Mouse (Mus musculus) embryonic stem cell, embryonic (primary cell): ENCODE data around the gene Timm23.

ENCODE experiments used
- CTCF ChIA-PET, 4 experiments: fragments of 300-600 bp in 2 of 4; fragments of 350-600 bp in 2 of 4; sonication (Branson Sonifier 250); formaldehyde crosslinking; loops; one replicate each; lab custom pipeline; 2022; ENCODE audit warnings: inconsistent platforms in 2 of 4; lab: Charles Lee
- POLR2A ChIA-PET, 4 experiments: fragments of 300-600 bp in 2 of 4; fragments of 350-600 bp in 2 of 4; sonication (Branson Sonifier 250); formaldehyde crosslinking; loops; one replicate each; lab custom pipeline; 2022; ENCODE audit warnings: antibody characterized with exemption in 4 of 4, inconsistent platforms in 1 of 4; lab: Charles Lee

The Timm23 gene

GRCm38 (mm10) chr14:32201791-32202451 lies at the start of gene Timm23, which contains the start of gene Parg:
TSS of gene Timm23 (minus strand) at chr14:32201898.
TSS of gene Parg (plus strand) at chr14:32201949.
- ChIA-PET POLR2A (interaction anchor here in 3 of 4 experiments (0.6 to 10.2 kb wide), 24 partner anchors 9 to 793 kb away, joined by 3 to 84 read pairs (median 6); partner anchors contain the start of genes Ncoa4 (in 2 of the 3), Dph3 (in 1 of the 3), Msmb (in 1 of the 3) and Oxnad1 (in 1 of the 3)), CTCF (interaction anchor here in 1 of 4 experiments (1.8 kb wide), 1 partner anchor 9 kb away, joined by 4 read pairs; no protein-coding TSS in a partner anchor)

DNA sequence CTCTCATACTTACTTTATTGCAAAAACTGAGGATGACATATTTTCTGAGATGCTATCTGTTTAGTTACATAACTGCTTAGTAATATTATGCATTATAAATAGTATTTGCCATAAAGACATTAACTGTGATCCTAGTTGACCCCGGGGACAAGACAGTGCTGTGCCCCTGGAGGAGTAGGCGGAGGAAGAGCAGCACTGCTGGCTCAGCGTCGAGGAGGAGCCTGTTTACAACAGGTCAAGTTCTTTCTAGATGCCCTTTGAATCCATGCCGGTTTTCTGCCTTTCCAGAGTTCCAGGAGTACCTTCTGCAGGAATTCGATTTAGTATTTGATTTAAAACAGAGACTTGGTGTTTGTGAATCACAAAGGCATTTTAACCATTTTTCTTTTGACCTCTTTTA lies 47.9 kb upstream of the Timm23 start:
- ChIA-PET POLR2A (interaction anchor here in 1 of 4 experiments (1.1 kb wide), 1 partner anchor 48 kb away, joined by 4 read pairs; no protein-coding TSS in a partner anchor), CTCF (no interaction called here)

GRCm38 (mm10) chr14:32246019-32246418 lies 44.3 kb upstream of the Timm23 start:
- ChIA-PET POLR2A (interaction anchor here in 1 of 4 experiments (0.6 kb wide), 1 partner anchor 80 kb away, joined by 3 read pairs; no protein-coding TSS in a partner anchor), CTCF (interaction anchor here in 1 of 4 experiments (0.6 kb wide), 1 partner anchor 586 kb away, joined by 3 read pairs; no protein-coding TSS in a partner anchor)

GRCm38 (mm10) chr14:32242401-32242800 lies 40.7 kb upstream of the Timm23 start:
- ChIA-PET CTCF (no interaction called here), POLR2A (interaction anchor here in 2 of 4 experiments (1.0 to 1.3 kb wide), 2 partner anchors 14 kb away, joined by 3 read pairs; no protein-coding TSS in a partner anchor)

DNA sequence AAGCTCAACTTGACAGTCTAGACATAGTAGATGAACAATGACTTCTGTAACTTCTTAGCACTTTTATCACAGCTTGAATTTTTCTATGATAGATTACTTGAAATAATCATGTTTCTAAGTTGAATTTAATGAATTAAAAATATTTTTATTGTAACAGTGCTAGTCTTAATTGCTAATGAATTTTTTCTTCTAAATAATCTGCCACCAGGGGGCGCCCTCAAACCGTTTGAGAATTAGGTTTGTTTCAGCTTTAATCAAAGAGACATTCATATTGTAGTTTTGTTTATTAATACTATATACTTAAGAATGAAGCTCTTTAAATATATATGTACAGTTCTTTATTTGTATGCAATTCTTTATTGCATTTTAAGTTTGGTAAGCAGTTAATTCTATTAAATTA lies 27.3 kb upstream of the Timm23 start:
- POLR2A ChIA-PET: interaction anchor here in 2 of 4 experiments (0.9 to 1.5 kb wide), 7 partner anchors 13 to 249 kb away, joined by 3 to 6 read pairs (median 3); no protein-coding TSS in a partner anchor
- CTCF ChIA-PET: interaction anchor here in 3 of 4 experiments (0.6 to 2.8 kb wide), 22 partner anchors 8 to 333 kb away, joined by 3 to 10 read pairs (median 4); partner anchors contain the start of gene Slc18a3 (in 1 of the 3)

DNA sequence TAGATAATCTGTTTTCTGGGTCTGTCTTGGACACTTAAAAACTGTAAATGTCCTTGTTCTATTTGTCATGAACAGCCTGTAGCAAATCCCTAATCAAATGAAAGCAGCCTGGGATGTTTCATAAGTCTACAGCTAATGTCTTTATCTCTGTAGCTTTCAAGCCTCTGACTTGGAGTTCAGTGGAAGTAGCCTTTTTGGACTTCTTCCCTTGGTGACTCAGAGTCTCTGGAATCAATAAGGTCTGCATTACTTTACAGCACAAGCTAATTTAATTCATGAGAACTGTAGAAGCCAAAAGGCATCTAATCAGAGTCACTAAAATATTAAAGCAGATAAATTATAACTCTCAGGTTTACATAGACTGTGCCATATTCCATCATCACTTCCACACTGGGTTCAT lies 24.9 kb upstream of the Timm23 start:
- POLR2A ChIA-PET: interaction anchor here in 1 of 4 experiments (1.1 to 1.5 kb wide), 2 partner anchors 11 to 33 kb away, joined by 4 read pairs; no protein-coding TSS in a partner anchor

GRCm38 (mm10) chr14:32201354-32201753 lies 344 bp downstream of the Timm23 start:
- CTCF ChIA-PET: interaction anchor here in 2 of 4 experiments (1.0 to 1.8 kb wide), 2 partner anchors 8 to 27 kb away, joined by 3 to 4 read pairs; no protein-coding TSS in a partner anchor
- POLR2A ChIA-PET: interaction anchor here in 3 of 4 experiments (0.6 to 10.2 kb wide), 24 partner anchors 9 to 793 kb away, joined by 3 to 84 read pairs (median 6); partner anchors contain the start of genes Ncoa4 (in 2 of the 3), Dph3 (in 1 of the 3), Msmb (in 1 of the 3) and Oxnad1 (in 1 of the 3)

More for the DNA sequence above, 24.9 kb upstream of the Timm23 start:
- CTCF ChIA-PET: interaction anchor here in 2 of 4 experiments (0.7 kb wide), 2 partner anchors 215 to 1143 kb away, joined by 3 to 5 read pairs; no protein-coding TSS in a partner anchor

- ChIA-PET CTCF (interaction anchor here (0.6 to 2.5 kb wide), 10 partner anchors 9 to 690 kb away, joined by 3 to 7 read pairs (median 5); partner anchors contain the start of genes Parg (in 1 of the 4) and Timm23 (in 1 of the 4)), POLR2A (interaction anchor here (0.6 to 5.4 kb wide), 27 partner anchors 7 to 1112 kb away, joined by 3 to 37 read pairs (median 4); partner anchors contain the start of genes Oxnad1 (in 2 of the 4), Dph3 (in 1 of the 4), Parg (in 1 of the 4) and Timm23 (in 1 of the 4))
Observed at GRCm38 (mm10) chr14:32193557-32193956, 8.1 kb downstream of the Timm23 start.

GRCm38 (mm10) chr14:32192437-32192836 lies 9.3 kb downstream of the Timm23 start:
- POLR2A ChIA-PET: interaction anchor here (0.6 to 5.4 kb wide), 21 partner anchors 8 to 125 kb away, joined by 3 to 37 read pairs (median 6); partner anchors contain the start of genes Ncoa4 (in 2 of the 4), Oxnad1 (in 2 of the 4), Parg (in 2 of the 4) and Timm23 (in 2 of the 4)
- CTCF ChIA-PET: interaction anchor here (0.5 to 2.5 kb wide), 16 partner anchors 11 to 258 kb away, joined by 3 to 7 read pairs (median 4); partner anchors contain the start of genes Dph3 (in 1 of the 4) and Oxnad1 (in 1 of the 4)

DNA sequence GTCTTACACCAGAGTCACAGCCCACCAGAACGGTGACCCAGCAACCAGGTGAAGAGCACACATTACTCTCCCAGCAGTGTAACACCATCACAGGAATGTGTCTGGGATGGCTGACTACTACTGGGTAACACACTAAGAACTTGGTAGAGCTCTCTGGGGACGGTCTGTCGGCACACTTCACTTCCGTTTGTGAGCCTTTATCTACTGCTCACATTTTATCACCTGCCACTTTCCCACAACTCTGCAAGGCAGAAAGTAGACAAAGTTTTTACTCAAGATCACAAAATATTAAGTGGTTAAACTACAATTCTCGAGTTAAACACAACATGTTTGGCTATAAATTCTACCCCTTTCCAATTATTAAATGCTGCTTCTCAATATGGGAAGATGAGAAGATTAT lies 9.8 kb downstream of the Timm23 start:
- ChIA-PET CTCF (interaction anchor here in 3 of 4 experiments (0.5 to 2.5 kb wide), 9 partner anchors 10 to 258 kb away, joined by 3 to 7 read pairs (median 4); no protein-coding TSS in a partner anchor), POLR2A (interaction anchor here (0.6 to 5.4 kb wide), 17 partner anchors 9 to 107 kb away, joined by 3 to 37 read pairs (median 6); partner anchors contain the start of genes Ncoa4 (in 2 of the 4), Parg (in 2 of the 4), Timm23 (in 2 of the 4) and Oxnad1 (in 1 of the 4))

- ChIA-PET CTCF (no interaction called here), POLR2A (interaction anchor here in 2 of 4 experiments (0.9 to 5.4 kb wide), 12 partner anchors 9 to 57 kb away, joined by 3 to 37 read pairs (median 4); partner anchors contain the start of genes Ncoa4 (in 1 of the 2), Parg (in 1 of the 2) and Timm23 (in 1 of the 2))
Observed at GRCm38 (mm10) chr14:32190627-32191391, 10.9 kb downstream of the Timm23 start.

DNA sequence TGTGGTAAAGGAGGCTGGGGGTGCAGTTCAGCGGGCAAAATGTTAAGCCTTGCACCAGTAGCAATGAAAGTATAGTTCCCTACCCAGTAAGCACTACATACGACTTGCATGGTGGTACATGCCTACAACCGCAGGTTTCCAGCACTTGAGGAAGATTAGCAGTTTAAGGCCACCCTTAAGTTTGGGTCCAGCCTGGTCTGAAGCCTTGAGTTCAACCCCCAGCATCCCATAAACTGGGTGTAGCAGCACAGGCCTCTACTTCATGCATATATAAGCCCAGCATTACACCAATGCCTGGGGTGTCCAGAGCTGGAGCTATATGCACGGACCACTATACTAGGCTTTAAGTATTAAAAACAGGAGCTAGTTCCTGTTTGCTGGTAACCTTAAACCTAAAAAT lies 17.9 kb downstream of the Timm23 start:
- POLR2A ChIA-PET: interaction anchor here in 2 of 4 experiments (0.7 to 9.7 kb wide), 15 partner anchors 9 to 98 kb away, joined by 3 to 84 read pairs (median 5); partner anchors contain the start of genes Ncoa4 (in 2 of the 2), Dph3 (in 1 of the 2), Oxnad1 (in 1 of the 2) and Parg (in 1 of the 2)
- CTCF ChIA-PET: no interaction called here

DNA sequence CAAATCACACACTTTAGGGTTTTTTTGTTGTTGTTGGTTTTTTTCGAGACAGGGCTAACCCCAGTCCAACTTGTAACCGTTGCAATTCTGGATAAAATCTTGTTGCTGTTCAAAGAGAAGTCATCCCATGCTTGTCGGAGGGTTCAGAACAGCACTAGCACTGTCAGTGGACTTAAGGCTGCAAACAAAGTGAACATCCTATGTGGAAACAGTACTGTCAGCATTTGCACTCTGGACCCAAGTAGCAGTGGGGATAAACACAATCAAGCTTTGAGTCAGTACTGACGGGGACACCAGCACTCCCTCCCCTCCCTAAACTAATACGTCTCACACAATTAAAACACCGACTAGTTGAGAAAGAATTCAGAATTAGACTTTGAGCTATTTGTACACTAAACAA lies 20.8 kb downstream of the Timm23 start:
- ChIA-PET POLR2A (interaction anchor here in 2 of 4 experiments (0.7 to 9.7 kb wide), 19 partner anchors 9 to 67 kb away, joined by 3 to 84 read pairs (median 4); partner anchors contain the start of genes Ncoa4 (in 1 of the 2), Parg (in 1 of the 2) and Timm23 (in 1 of the 2)), CTCF (interaction anchor here in 1 of 4 experiments (0.9 to 1.0 kb wide), 2 partner anchors 12 to 15 kb away, joined by 5 to 7 read pairs; no protein-coding TSS in a partner anchor)

DNA sequence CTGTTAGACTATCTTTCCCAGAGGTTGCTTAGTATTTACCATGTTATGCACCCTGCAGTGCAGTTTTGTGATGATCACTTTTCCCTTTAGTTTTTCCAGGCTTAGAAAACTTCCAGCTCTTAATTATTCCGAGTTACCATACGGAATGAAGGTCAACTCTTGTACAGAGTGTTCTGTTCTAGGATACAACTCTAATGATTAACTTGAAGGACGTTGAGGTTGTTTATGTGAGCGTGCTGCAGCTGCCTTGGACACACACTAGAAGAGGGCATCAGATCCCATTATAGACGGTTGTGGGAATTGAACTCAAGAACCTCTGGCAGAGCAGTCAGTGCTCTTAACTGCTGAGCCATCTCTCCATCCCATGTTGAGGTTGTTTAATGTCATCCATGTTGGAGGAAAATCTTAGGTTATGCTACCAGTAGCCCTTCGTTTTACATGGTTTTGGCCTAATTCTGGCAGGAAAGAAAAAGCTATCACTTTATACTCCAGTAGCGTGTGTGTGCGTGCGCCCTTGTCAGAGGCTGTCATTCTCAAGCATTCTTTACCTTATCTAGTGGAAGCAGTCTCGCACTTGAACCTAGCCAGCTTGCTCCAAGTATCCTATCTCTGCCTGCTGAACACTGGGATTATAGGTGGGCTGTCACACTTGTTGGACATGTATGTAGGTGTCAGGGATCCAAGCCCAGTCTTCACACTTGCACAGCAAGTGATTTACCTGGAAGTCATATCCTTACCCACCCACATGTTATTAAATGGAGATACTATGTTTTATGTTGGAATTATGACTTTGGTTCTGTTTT lies 22.1 kb downstream of the Timm23 start:
- ChIA-PET POLR2A (interaction anchor here in 2 of 4 experiments (0.7 to 1.7 kb wide), 11 partner anchors 8 to 23 kb away, joined by 3 to 13 read pairs (median 4); partner anchors contain the start of gene Ncoa4 (in 2 of the 2)), CTCF (no interaction called here)

DNA sequence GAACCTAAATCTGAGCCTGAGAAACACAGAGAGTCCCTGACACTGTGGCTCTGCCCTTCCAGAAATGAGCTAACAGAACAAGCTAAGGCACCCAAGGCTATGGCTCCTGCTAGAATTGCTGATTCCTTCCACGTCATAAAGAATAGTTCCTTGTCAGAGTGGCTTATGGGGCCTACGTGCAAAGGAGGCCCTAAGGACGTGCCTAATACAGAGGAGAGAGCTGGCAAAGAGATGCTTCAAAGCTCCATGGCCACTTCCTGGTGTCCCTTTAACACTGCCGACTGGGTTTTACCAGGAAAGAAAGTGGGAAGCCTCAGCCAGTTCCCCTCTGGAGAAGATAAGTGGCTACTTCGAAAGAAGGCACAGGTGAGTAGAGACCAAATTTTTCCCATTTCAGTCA lies 25.1 kb downstream of the Timm23 start:
- POLR2A ChIA-PET: interaction anchor here in 1 of 4 experiments (0.9 to 1.7 kb wide), 2 partner anchors 7 to 11 kb away, joined by 5 read pairs; no protein-coding TSS in a partner anchor
- CTCF ChIA-PET: interaction anchor here in 1 of 4 experiments (0.5 kb wide), 1 partner anchor 17 kb away, joined by 3 read pairs; no protein-coding TSS in a partner anchor

GRCm38 (mm10) chr14:32175310-32175709 lies 26.4 kb downstream of the Timm23 start:
- CTCF ChIA-PET: no interaction called here
- POLR2A ChIA-PET: interaction anchor here in 2 of 4 experiments (0.7 to 4.1 kb wide), 6 partner anchors 10 to 23 kb away, joined by 3 to 20 read pairs (median 3); partner anchors contain the start of gene Ncoa4 (in 2 of the 2)
